ENCODE assay signal across 7 mouse cellular contexts in the genomic region with DNA sequence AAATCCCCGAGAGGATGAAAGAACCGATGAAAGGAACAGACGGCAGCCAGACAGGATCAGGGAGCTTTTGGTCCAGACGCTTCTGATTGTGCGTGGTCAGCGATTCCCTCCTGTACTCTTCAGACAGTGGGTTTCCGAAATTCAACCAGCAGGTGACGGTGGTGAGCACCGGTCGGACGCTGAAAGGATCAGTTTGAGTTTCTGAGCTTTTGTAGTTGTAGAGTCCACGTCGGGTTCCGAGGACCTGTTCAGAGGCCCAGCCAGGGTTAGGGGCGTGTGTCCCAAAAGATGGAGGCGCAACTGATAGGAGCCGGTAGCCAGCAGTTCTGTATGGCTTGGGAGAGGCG. TPM values are rescaled to one million over a fixed set of nuclear protein-coding genes. Genes with fewer than 3 reads are reported as not detected.
A peak's percentile ranks its signal among the peaks of the same experiment; 100 is the strongest.
DNase-seq lines count a peak whose midpoint lies in the region; ATAC-seq lines count a peak whose summit lies in the region.

No protein-coding gene starts in this region.

- no peaks in the 10 kb centered on the region for H3K36me3 ChIP-seq in forebrain, embryonic 13.5 days (ENCODE audit: poor library complexity, severe bottlenecking)
- H3K36me3 ChIP-seq in neural tube, embryonic 15.5 days = no peaks in the 10 kb centered on the region

- peak overlapping the region; percentile 43 for H3K4me3 ChIP-seq in forebrain, embryonic 13.5 days
- H3K4me3 ChIP-seq in neural tube, embryonic 15.5 days (replicated peaks) = peak overlapping the region; percentile 49

- 0 out of 2 replicates have a peak, but pooled peaks have one; percentile 12 for ATAC-seq in cerebellum, adult (ENCODE audit: insufficient number of reproducible peaks, low FRiP score, low TSS enrichment)
- ATAC-seq in forebrain, embryonic 13.5 days = peak; percentile 36
- ATAC-seq in neural tube, embryonic 15.5 days (ENCODE audit: low FRiP score) = peak; percentile 53

- H3K4me1 ChIP-seq in forebrain, embryonic 13.5 days = peaks cover 26% of the 10 kb centered on the region
- H3K4me1 ChIP-seq in neural tube, embryonic 15.5 days = peaks cover 39% of the 10 kb centered on the region

- peak overlapping the region; percentile 58 for H3K9ac ChIP-seq in forebrain, embryonic 13.5 days
- H3K9ac ChIP-seq in neural tube, embryonic 15.5 days (replicated peaks) = peak overlapping the region; percentile 57

- H3K27ac ChIP-seq in forebrain, embryonic 13.5 days = no peak overlapping the region
- H3K27ac ChIP-seq in neural tube, embryonic 15.5 days (replicated peaks) = peak overlapping the region; percentile 79

- WGBS in forebrain, embryonic 13.5 days = under 1% methylated on average over 18 of the region's 18 CpGs
- WGBS in neural tube, embryonic 15.5 days = under 1% methylated on average over 18 of the region's 18 CpGs

- peak; percentile 77 for DNase-seq in urinary bladder, postnatal 14 days (ENCODE audit: low spot score)
- DNase-seq in urinary bladder, postnatal 36 days (ENCODE audit: low spot score in 2 of 2) = no peak
- peak; percentile 77 to 86 for DNase-seq in kidney, adult 8-10 months
- DNase-seq in lung, adult 18-20 months = peak; percentile 80 to 84

- H3K9me3 ChIP-seq in forebrain, embryonic 13.5 days (replicated peaks) = no peaks in the 10 kb centered on the region
- no peaks in the 10 kb centered on the region for H3K9me3 ChIP-seq in neural tube, embryonic 15.5 days (replicated peaks)

- H3K27me3 ChIP-seq in forebrain, embryonic 13.5 days = peaks cover 39% of the 10 kb centered on the region
- H3K27me3 ChIP-seq in neural tube, embryonic 15.5 days (replicated peaks) = peaks cover 8% of the 10 kb centered on the region; the same call in 1 of the 2 replicates

- peak overlapping the region; percentile 67 for H3K4me2 ChIP-seq in forebrain, embryonic 13.5 days
- H3K4me2 ChIP-seq in neural tube, embryonic 15.5 days = peak overlapping the region; percentile 78

RNA-seq across cellular contexts. Expression of gene Kctd11, which starts 0.7 kb away (rescaled TPM):
- polyA plus RNA-seq in forebrain, embryonic 13.5 days (2015; fragmentation: Nextera tagmentation; extraction: Ambion mirVana) = 1.3 and 1.4 TPM in 2 replicates
- polyA plus RNA-seq in neural tube, embryonic 15.5 days (2015; fragmentation: Nextera tagmentation; extraction: Ambion mirVana) = 2.1 and 3.2 TPM in 2 replicates

RNA-seq across cellular contexts. Expression of gene Tmem95, which starts 2.7 kb away (rescaled TPM):
- not detected in 2 replicates for polyA plus RNA-seq in forebrain, embryonic 13.5 days (2015; fragmentation: Nextera tagmentation; extraction: Ambion mirVana)
- not detected in 2 replicates for polyA plus RNA-seq in neural tube, embryonic 15.5 days (2015; fragmentation: Nextera tagmentation; extraction: Ambion mirVana)

RNA-seq across cellular contexts. Expression of gene Acap1, which starts 14.9 kb away (rescaled TPM):
- polyA plus RNA-seq in forebrain, embryonic 13.5 days (2015; fragmentation: Nextera tagmentation; extraction: Ambion mirVana) = 0.28 and 0.34 TPM in 2 replicates
- 0.40 and 16.3 TPM in 2 replicates for polyA plus RNA-seq in neural tube, embryonic 15.5 days (2015; fragmentation: Nextera tagmentation; extraction: Ambion mirVana)

RNA-seq across cellular contexts. Expression of gene 2810408A11Rik, which starts 20.3 kb away (rescaled TPM):
- polyA plus RNA-seq in forebrain, embryonic 13.5 days (2015; fragmentation: Nextera tagmentation; extraction: Ambion mirVana) = 19.1 and 20.3 TPM in 2 replicates
- 6.3 and 6.5 TPM in 2 replicates for polyA plus RNA-seq in neural tube, embryonic 15.5 days (2015; fragmentation: Nextera tagmentation; extraction: Ambion mirVana)

RNA-seq across cellular contexts. Expression of gene Neurl4, which starts 20.4 kb away (rescaled TPM):
- 15.5 and 20.2 TPM in 2 replicates for polyA plus RNA-seq in forebrain, embryonic 13.5 days (2015; fragmentation: Nextera tagmentation; extraction: Ambion mirVana)
- 15.7 and 17.0 TPM in 2 replicates for polyA plus RNA-seq in neural tube, embryonic 15.5 days (2015; fragmentation: Nextera tagmentation; extraction: Ambion mirVana)

Comparison
In these comparisons a context has a peak if more than half of its experiments do, and no peak if none do; other contexts are left out.
1. DNase-seq: peak in urinary bladder, postnatal 14 days (single experiment), kidney, adult 8-10 months (2 of 2) and lung, adult 18-20 months (2 of 2); none in urinary bladder, postnatal 36 days (0 of 2).
2. Peak in every context shown above with its lines, with median percentiles within 50 percentile points of each other: ATAC-seq.